Mouse (Mus musculus) layer of hippocampus, adult 8-10 months (tissue): ENCODE measurements around the gene Rbbp4. TPM values are rescaled to one million over a fixed set of nuclear protein-coding genes. Genes with fewer than 3 reads are reported as not detected.

Source experiments
- microRNA-seq, 2 experiments: library from miRNA; unstranded; fragments of <30 nt; microRNA quantifications; one replicate each; pipeline ENCODE4 v1.2.0; 2022
- total RNA-seq, 4 experiments: library from RNA; stranded (reverse); gene quantifications; 2 replicates each; pipeline ENCODE4 v1.2.4; 2022

Gene Rbbp4
- total RNA-seq, 4 experiments from 2014 or later = 114 to 129 (median 116) TPM

Small RNA genes lying within 50 kb of the gene (microRNA-seq; reads per million reads assigned to microRNA genes)
- gene Gm22994 = 0 to 0.25 reads per million in 2 experiments

Other genes with a start within 250 kb of the Rbbp4 start
- gene Tmem54, start 229.8 kb downstream of the Rbbp4 start, total RNA-seq = not detected
- 1,000 to 10,000 TPM; 1,891 to 2,020 (median 1,922) TPM for gene Hpca, start 213.3 kb downstream of the Rbbp4 start, total RNA-seq
- gene Fndc5, start 198.4 kb downstream of the Rbbp4 start, total RNA-seq = 10 to 100 TPM; 65.6 to 77.6 (median 69.9) TPM
- 10 to 100 TPM; 33.2 to 41.3 (median 39.6) TPM for gene S100pbp, start 145.6 kb downstream of the Rbbp4 start, total RNA-seq
- gene Yars, start 145.6 kb downstream of the Rbbp4 start, total RNA-seq = 10 to 100 TPM; 85.5 to 91.6 (median 87.1) TPM
- 10 to 100 TPM; 10.1 to 12.6 (median 11.4) TPM for gene C77080, start 74.0 kb downstream of the Rbbp4 start, total RNA-seq
- 1 to 10 TPM in 3 of 4 experiments, under 1 TPM in 1; 0.63 to 2.2 (median 1.1) TPM for gene Sync, start 47.8 kb downstream of the Rbbp4 start, total RNA-seq
- 10 to 100 TPM; 30.7 to 32.4 (median 31.6) TPM for gene Zbtb8os, start 325 bp upstream of the Rbbp4 start, total RNA-seq
- 1 to 10 TPM; 2.5 to 4.5 (median 2.9) TPM for gene Zbtb8a, start 42.7 kb upstream of the Rbbp4 start, total RNA-seq
- 1 to 10 TPM; 3.4 to 4.6 (median 4.0) TPM for gene Zbtb8b, start 105.5 kb upstream of the Rbbp4 start, total RNA-seq
- gene Bsdc1, start 126.2 kb upstream of the Rbbp4 start, total RNA-seq = 10 to 100 TPM; 57.4 to 64.9 (median 62.5) TPM
- gene Tssk3, start 155.7 kb upstream of the Rbbp4 start, total RNA-seq = under 1 TPM in 3 of 4 experiments, not detected in 1; 0.25 to 0.29 (median 0.25) TPM
- not detected for gene Fam229a, start 155.8 kb upstream of the Rbbp4 start, total RNA-seq
- 10 to 100 TPM; 55.9 to 79.7 (median 68.7) TPM for gene Marcksl1, start 178.2 kb upstream of the Rbbp4 start, total RNA-seq
- gene Hdac1, start 207.3 kb upstream of the Rbbp4 start, total RNA-seq = 10 to 100 TPM; 37.7 to 48.1 (median 44.5) TPM
- gene Lck, start 238.3 kb upstream of the Rbbp4 start, total RNA-seq = 1 to 10 TPM; 2.4 to 4.7 (median 3.6) TPM
- gene Fam167b, start 243.2 kb upstream of the Rbbp4 start, total RNA-seq = 1 to 10 TPM in 2 of 4 experiments, under 1 TPM in 1, not detected in 1; 0.70 to 2.4 (median 2.3) TPM